Mouse (Mus musculus) lung, postnatal 0 days (tissue): Measurements from ENCODE around the gene Col19a1. TPM values are rescaled to one million over a fixed set of nuclear protein-coding genes. Genes with fewer than 3 reads are reported as not detected.

Source experiments
- ATAC-seq: fragments of 200-750 bp; cut with Nextera tagmentation; 2 replicates; pipeline ENCODE4 v1.8.0; 2017; ENCODE audit warnings: moderate library complexity
- DNase-seq: peaks from one replicate; pipeline ENCODE4 v3.0.0-alpha.2; 2016; ENCODE audit warnings: low spot score
- H3K27ac ChIP-seq: fragments of 300-500 bp; sonication (generic); 2 replicates; pipeline ENCODE4 v1.5.1; 2014; ENCODE audit warnings: antibody characterized with exemption, mild to moderate bottlenecking, low read length, mixed read lengths
- H3K27me3 ChIP-seq: fragments of 300-500 bp; sonication (generic); replicated peaks from 2 replicates; pipeline ENCODE4 v1.6.1; 2014; ENCODE audit warnings: low read length, mixed read lengths; ENCODE audit not compliant: insufficient read depth
- H3K36me3 ChIP-seq: fragments of 300-500 bp; sonication (generic); 2 replicates; pipeline ENCODE4 v1.6.1; 2014; ENCODE audit warnings: low read length, mixed read lengths; ENCODE audit not compliant: insufficient read depth
- H3K4me1 ChIP-seq: fragments of 300-500 bp; sonication (generic); 2 replicates; pipeline ENCODE4 v1.6.1; 2014; ENCODE audit warnings: antibody characterized with exemption, low read depth, low read length, mixed read lengths; ENCODE audit not compliant: insufficient read depth
- H3K4me2 ChIP-seq: fragments of 300-500 bp; sonication (generic); replicated peaks from 2 replicates; pipeline ENCODE4 v1.6.1; 2014; ENCODE audit warnings: low read depth, mild to moderate bottlenecking, low read length, moderate library complexity, mixed read lengths
- H3K4me3 ChIP-seq: fragments of 300-500 bp; sonication (generic); 2 replicates; pipeline ENCODE4 v1.5.1; 2014; ENCODE audit warnings: low read depth, low read length
- H3K9ac ChIP-seq: fragments of 300-500 bp; sonication (generic); replicated peaks from 2 replicates; pipeline ENCODE4 v1.6.1; 2014; ENCODE audit warnings: low read depth, mild to moderate bottlenecking
- H3K9me3 ChIP-seq: fragments of 300-500 bp; sonication (generic); 2 replicates; pipeline ENCODE4 v1.6.1; 2016; ENCODE audit warnings: low read length, mixed read lengths
- CTCF ChIP-seq: IDR thresholded peaks from 2 replicates; pipeline ENCODE4 v1.5.1; 2016; ENCODE audit warnings: antibody characterized with exemption, mild to moderate bottlenecking
- EP300 ChIP-seq: IDR thresholded peaks from 2 replicates; pipeline ENCODE4 v1.6.1; 2016; ENCODE audit warnings: antibody characterized with exemption, mild to moderate bottlenecking, control low read depth
- WGBS: fragments of 180-500 bp; shearing (Covaris S2); extraction: QIAGEN DNeasy Blood & Tissue Kit; methylation state at CpG from one replicate; pipeline ENCODE4 v1.1.7; 2014; 5-methylcytosine and 5-hydroxymethylcytosine counted together
- polyA plus RNA-seq: library from polyadenylated mRNA; unstranded; fragments of >200 nt; fragmentation: Nextera tagmentation; extraction: Ambion mirVana; gene quantifications from 2 replicates; pipeline ENCODE4 v1.2.1, GENCODE M21; 2015

The Col19a1 gene
- polyA plus RNA-seq, 1 experiment from 2014 or later = not detected

GRCm38 (mm10) chr1:24547574-24547973, 39.7 kb downstream of the Col19a1 start:
- Histone ChIP-seq H3K9ac (no peak overlapping the region), H3K4me3 (no peak overlapping the region), H3K4me1 (no peaks in the 10 kb centered on the region), H3K27ac (no peak overlapping the region), H3K9me3 (no peaks in the 10 kb centered on the region), H3K4me2 (no peak overlapping the region), H3K27me3 (no peaks in the 10 kb centered on the region), H3K36me3 (no peaks in the 10 kb centered on the region)
- DNase-seq (no peak), ATAC-seq (no peak)
- 38% methylated on average over 1 of the region's 1 CpGs for whole genome bisulfite sequencing
- TF ChIP-seq CTCF = no peak

- Histone ChIP-seq H3K27me3 (no peaks in the 10 kb centered on the region), H3K9me3 (no peaks in the 10 kb centered on the region)
These were observed 47.4 kb downstream of the Col19a1 start for GRCm38 (mm10) chr1:24539852-24540251.

GRCm38 (mm10) chr1:24527194-24527593, 60.1 kb downstream of the Col19a1 start:
- 48% methylated on average over 2 of the region's 2 CpGs for WGBS
- ATAC-seq (no peak), DNase-seq (no peak)
- Histone ChIP-seq H3K9me3 (no peaks in the 10 kb centered on the region), H3K27me3 (no peaks in the 10 kb centered on the region), H3K36me3 (no peaks in the 10 kb centered on the region), H3K9ac (no peak overlapping the region), H3K27ac (no peak overlapping the region), H3K4me1 (no peaks in the 10 kb centered on the region), H3K4me2 (no peak overlapping the region), H3K4me3 (no peak overlapping the region)
- TF ChIP-seq EP300 (no peak), CTCF (no peak)

More at GRCm38 (mm10) chr1:24539852-24540251, 47.4 kb downstream of the Col19a1 start:
- no peak overlapping the region for H3K4me2 ChIP-seq
- H3K9ac ChIP-seq = no peak overlapping the region
- 41% methylated on average over 1 of the region's 1 CpGs for WGBS
- H3K4me1 ChIP-seq = no peaks in the 10 kb centered on the region
- no peak for ATAC-seq
- no peaks in the 10 kb centered on the region for H3K36me3 ChIP-seq
- no peak for DNase-seq
- TF ChIP-seq CTCF (no peak), EP300 (no peak)
- no peak overlapping the region for H3K4me3 ChIP-seq
- H3K27ac ChIP-seq = no peak overlapping the region

GRCm38 (mm10) chr1:24517462-24517861, 69.8 kb downstream of the Col19a1 start:
- no peak for ATAC-seq

GRCm38 (mm10) chr1:24515341-24515740, 71.9 kb downstream of the Col19a1 start:
- H3K36me3 ChIP-seq = no peaks in the 10 kb centered on the region
- H3K27me3 ChIP-seq = no peaks in the 10 kb centered on the region
- WGBS = 65% methylated on average over 5 of the region's 5 CpGs
- H3K4me1 ChIP-seq = no peaks in the 10 kb centered on the region
- H3K4me2 ChIP-seq = no peak overlapping the region
- H3K9ac ChIP-seq = no peak overlapping the region
- ATAC-seq = no peak
- H3K9me3 ChIP-seq = no peaks in the 10 kb centered on the region
- no peak overlapping the region for H3K4me3 ChIP-seq
- DNase-seq = no peak
- no peak for TF ChIP-seq CTCF
- no peak overlapping the region for H3K27ac ChIP-seq

More at GRCm38 (mm10) chr1:24517462-24517861, 69.8 kb downstream of the Col19a1 start:
- WGBS = 76% methylated on average over 4 of the region's 4 CpGs
- Histone ChIP-seq H3K4me2 (no peak overlapping the region), H3K27ac (no peak overlapping the region), H3K4me3 (no peak overlapping the region), H3K4me1 (no peaks in the 10 kb centered on the region), H3K27me3 (no peaks in the 10 kb centered on the region), H3K9ac (no peak overlapping the region), H3K36me3 (no peaks in the 10 kb centered on the region), H3K9me3 (no peaks in the 10 kb centered on the region)
- no peak for DNase-seq
- TF ChIP-seq EP300 (no peak), CTCF (no peak)

- Histone ChIP-seq H3K4me3 (no peak overlapping the region), H3K4me2 (no peak overlapping the region), H3K36me3 (no peaks in the 10 kb centered on the region), H3K9me3 (no peaks in the 10 kb centered on the region), H3K27me3 (no peaks in the 10 kb centered on the region), H3K27ac (no peak overlapping the region), H3K4me1 (no peaks in the 10 kb centered on the region), H3K9ac (no peak overlapping the region)
- WGBS = 63% methylated on average over 6 of the region's 6 CpGs
- DNase-seq (no peak), ATAC-seq (no peak)
- TF ChIP-seq EP300 (no peak), CTCF (no peak)
These were observed 75.7 kb downstream of the Col19a1 start for GRCm38 (mm10) chr1:24511536-24511935.

GRCm38 (mm10) chr1:24495400-24495799, 91.9 kb downstream of the Col19a1 start:
- Histone ChIP-seq H3K4me3 (no peak overlapping the region), H3K4me1 (no peaks in the 10 kb centered on the region), H3K36me3 (no peaks in the 10 kb centered on the region), H3K9me3 (no peaks in the 10 kb centered on the region), H3K4me2 (no peak overlapping the region), H3K27me3 (no peaks in the 10 kb centered on the region), H3K27ac (no peak overlapping the region), H3K9ac (no peak overlapping the region)
- no peak for DNase-seq
- TF ChIP-seq EP300 (no peak), CTCF (no peak)
- no peak for ATAC-seq
- 84% methylated on average over 4 of the region's 4 CpGs for WGBS
